Mouse (Mus musculus) midbrain, embryonic 14.5 days (tissue): ENCODE results near the gene Exoc7. TPM values are rescaled to one million over a fixed set of nuclear protein-coding genes. Genes with fewer than 3 reads are reported as not detected.

Source experiments
- ATAC-seq: fragments of 200-750 bp; cut with Nextera tagmentation; 2 replicates; pipeline ENCODE4 v1.8.0; 2017; ENCODE audit warnings: moderate number of reproducible peaks, moderate library complexity; ENCODE audit not compliant: low FRiP score, low TSS enrichment
- DNase-seq: peaks from one replicate; pipeline ENCODE4 v3.0.0-alpha.2; 2015
- H3K27ac ChIP-seq: fragments of 300-500 bp; sonication (generic); replicated peaks from 2 replicates; pipeline ENCODE4 v1.5.1; 2014; ENCODE audit warnings: mild to moderate bottlenecking, low read depth, low read length, moderate library complexity
- H3K27me3 ChIP-seq: fragments of 300-500 bp; sonication (generic); 2 replicates; pipeline ENCODE4 v1.6.1; 2014; ENCODE audit warnings: low read length, control low read depth, mixed read lengths; ENCODE audit not compliant: control insufficient read depth, insufficient read depth
- H3K36me3 ChIP-seq: fragments of 300-500 bp; sonication (generic); 2 replicates; pipeline ENCODE4 v1.6.1; 2014; ENCODE audit warnings: low read length, control low read depth; ENCODE audit not compliant: control insufficient read depth, insufficient read depth
- H3K4me1 ChIP-seq: fragments of 300-500 bp; sonication (generic); 2 replicates; pipeline ENCODE4 v1.6.1; 2014; ENCODE audit warnings: mild to moderate bottlenecking, antibody characterized with exemption, low read length, control low read depth; ENCODE audit not compliant: control insufficient read depth, insufficient read depth
- H3K4me2 ChIP-seq: fragments of 300-500 bp; sonication (generic); 2 replicates; pipeline ENCODE4 v1.6.1; 2014; ENCODE audit warnings: mild to moderate bottlenecking, low read length, moderate library complexity
- H3K4me3 ChIP-seq: fragments of 300-500 bp; sonication (generic); replicated peaks from 2 replicates; pipeline ENCODE4 v1.5.1; 2014; ENCODE audit warnings: low read depth, low read length
- H3K9ac ChIP-seq: fragments of 300-500 bp; sonication (generic); replicated peaks from 2 replicates; pipeline ENCODE4 v1.6.1; 2014; ENCODE audit warnings: mild to moderate bottlenecking, low read length, moderate library complexity
- H3K9me3 ChIP-seq: fragments of 300-500 bp; sonication (generic); 2 replicates; pipeline ENCODE4 v1.6.1; 2016; ENCODE audit warnings: low read length, control low read depth, mixed read lengths; ENCODE audit not compliant: control insufficient read depth
- WGBS: fragments of 180-500 bp; shearing (Covaris S2); extraction: QIAGEN DNeasy Blood & Tissue Kit; methylation state at CpG from one replicate; pipeline ENCODE4 v1.1.7; 2014; 5-methylcytosine and 5-hydroxymethylcytosine counted together
- polyA plus RNA-seq: library from polyadenylated mRNA; unstranded; fragments of >200 nt; fragmentation: Nextera tagmentation; extraction: Ambion mirVana; gene quantifications from 2 replicates; pipeline ENCODE4 v1.2.1, GENCODE M21; 2014

Gene Exoc7
- polyA plus RNA-seq, 1 experiment from 2014 or later, result 122 TPM

- Histone ChIP-seq H3K36me3 (peaks cover 98% of the 10 kb centered on the region), H3K27me3 (no peaks in the 10 kb centered on the region), H3K9ac (no peak overlapping the region), H3K4me3 (no peak overlapping the region), H3K9me3 (no peaks in the 10 kb centered on the region), H3K27ac (no peak overlapping the region), H3K4me1 (no peaks in the 10 kb centered on the region), H3K4me2 (no peak overlapping the region)
- WGBS, result 96% methylated on average over 8 of the region's 8 CpGs
- DNase-seq (no peak), ATAC-seq (no peak)
Observed at GRCm38 (mm10) chr11:116250898-116251297, 56.1 kb downstream of the Exoc7 start.

- Histone ChIP-seq H3K9ac (no peak overlapping the region), H3K36me3 (peaks cover 100% of the 10 kb centered on the region), H3K4me2 (no peak overlapping the region), H3K4me3 (no peak overlapping the region), H3K9me3 (no peaks in the 10 kb centered on the region), H3K27me3 (no peaks in the 10 kb centered on the region), H3K4me1 (no peaks in the 10 kb centered on the region), H3K27ac (no peak overlapping the region)
- DNase-seq (no peak), ATAC-seq (no peak)
- 91% methylated on average over 14 of the region's 14 CpGs for WGBS
Observed at GRCm38 (mm10) chr11:116247502-116248222, 59.4 kb downstream of the Exoc7 start.

GRCm38 (mm10) chr11:116245616-116246015, 61.4 kb downstream of the Exoc7 start:
- ATAC-seq (no peak), DNase-seq (no peak)
- Histone ChIP-seq H3K27ac (no peak overlapping the region), H3K4me2 (no peak overlapping the region), H3K9ac (no peak overlapping the region), H3K4me3 (no peak overlapping the region), H3K4me1 (no peaks in the 10 kb centered on the region), H3K27me3 (no peaks in the 10 kb centered on the region), H3K36me3 (peaks cover 80% of the 10 kb centered on the region), H3K9me3 (no peaks in the 10 kb centered on the region)
- 78% methylated on average over 6 of the region's 6 CpGs for WGBS

- Histone ChIP-seq H3K4me1 (no peaks in the 10 kb centered on the region), H3K4me3 (no peak overlapping the region), H3K4me2 (no peak overlapping the region), H3K9ac (no peak overlapping the region), H3K9me3 (no peaks in the 10 kb centered on the region), H3K36me3 (peaks cover 69% of the 10 kb centered on the region), H3K27ac (no peak overlapping the region), H3K27me3 (no peaks in the 10 kb centered on the region)
- ATAC-seq, result no peak
- DNase-seq, result no peak
- 91% methylated on average over 8 of the region's 8 CpGs for WGBS
Observed at GRCm38 (mm10) chr11:116244580-116244979, 62.5 kb downstream of the Exoc7 start.

GRCm38 (mm10) chr11:116241744-116242235, 65.2 kb downstream of the Exoc7 start:
- DNase-seq, result no peak
- ATAC-seq, result no peak
- peaks cover 41% of the 10 kb centered on the region for H3K36me3 ChIP-seq
- no peak overlapping the region for H3K4me3 ChIP-seq
- H3K27me3 ChIP-seq, result peaks cover 7% of the 10 kb centered on the region; the same call in 1 of the 2 replicates
- H3K9ac ChIP-seq, result no peak overlapping the region
- 52% methylated on average over 12 of the region's 12 CpGs for WGBS
- no peaks in the 10 kb centered on the region for H3K9me3 ChIP-seq
- no peak overlapping the region for H3K4me2 ChIP-seq
- H3K4me1 ChIP-seq, result no peaks in the 10 kb centered on the region
- no peak overlapping the region for H3K27ac ChIP-seq

- no peaks in the 10 kb centered on the region for H3K4me1 ChIP-seq
- no peak overlapping the region for H3K4me3 ChIP-seq
- no peaks in the 10 kb centered on the region for H3K9me3 ChIP-seq
- ATAC-seq (no peak), DNase-seq (no peak)
- peaks cover 7% of the 10 kb centered on the region; the same call in 1 of the 2 replicates for H3K27me3 ChIP-seq
- H3K4me2 ChIP-seq, result no peak overlapping the region
- 9% methylated on average over 7 of the region's 7 CpGs for WGBS
- H3K9ac ChIP-seq, result no peak overlapping the region
- H3K36me3 ChIP-seq, result peaks cover 21% of the 10 kb centered on the region
- no peak overlapping the region for H3K27ac ChIP-seq
Observed at GRCm38 (mm10) chr11:116239797-116240196, 67.2 kb downstream of the Exoc7 start.

Other genes with a start within 250 kb of the Exoc7 start
- gene Unc13d, start 229.3 kb downstream of the Exoc7 start, polyA plus RNA-seq, result 1.1 and 1.5 TPM in 2 replicates
- gene Wbp2, start 220.2 kb downstream of the Exoc7 start, polyA plus RNA-seq, result 152 and 160 TPM in 2 replicates
- 5.2 and 5.3 TPM in 2 replicates for gene Trim47, start 180.0 kb downstream of the Exoc7 start, polyA plus RNA-seq
- gene Trim65, start 176.1 kb downstream of the Exoc7 start, polyA plus RNA-seq, result 1.6 and 2.0 TPM in 2 replicates
- gene Mrpl38, start 168.4 kb downstream of the Exoc7 start, polyA plus RNA-seq, result 72.5 and 81.4 TPM in 2 replicates
- gene Fbf1, start 139.1 kb downstream of the Exoc7 start, polyA plus RNA-seq, result 44.2 and 58.9 TPM in 2 replicates
- 77.0 and 97.9 TPM in 2 replicates for gene Ten1, start 108.4 kb downstream of the Exoc7 start, polyA plus RNA-seq
- 50.5 and 68.3 TPM in 2 replicates for gene Acox1, start 108.2 kb downstream of the Exoc7 start, polyA plus RNA-seq
- gene Evpl, start 69.2 kb downstream of the Exoc7 start, polyA plus RNA-seq, result 0.36 and 0.43 TPM in 2 replicates
- gene Srp68, start 33.0 kb downstream of the Exoc7 start, polyA plus RNA-seq, result 49.5 and 57.1 TPM in 2 replicates
- gene Galr2, start 26.3 kb downstream of the Exoc7 start, polyA plus RNA-seq, result 0.30 and 0.55 TPM in 2 replicates
- 9.2 TPM in 2 replicates for gene Foxj1, start 28.2 kb upstream of the Exoc7 start, polyA plus RNA-seq
- gene Rnf157, start 105.8 kb upstream of the Exoc7 start, polyA plus RNA-seq, result 45.5 and 50.2 TPM in 2 replicates
- gene Ubald2, start 126.9 kb upstream of the Exoc7 start, polyA plus RNA-seq, result 77.5 and 87.8 TPM in 2 replicates
- gene Qrich2, start 159.0 kb upstream of the Exoc7 start, polyA plus RNA-seq, result 0.09 TPM in 1 of 2 replicates, not detected in the other
- gene Prpsap1, start 187.0 kb upstream of the Exoc7 start, polyA plus RNA-seq, result 171 and 174 TPM in 2 replicates
- 5.4 and 6.0 TPM in 2 replicates for gene Sphk1, start 223.7 kb upstream of the Exoc7 start, polyA plus RNA-seq